Mouse (Mus musculus) liver, adult 2 months (tissue): Measurements from ENCODE around the gene Ccdc148.

Experiments used
- CTCF ChIP-seq: fragments of 200-500 bp; IDR thresholded peaks from 2 replicates; pipeline ENCODE4 v1.5.1; 2011; ENCODE audit warnings: low read depth, low read length, control low read depth
- POLR2A ChIP-seq: fragments of 200-500 bp; IDR thresholded peaks from 2 replicates; pipeline ENCODE4 v1.6.1; 2011; ENCODE audit warnings: low read length, control low read depth; ENCODE audit not compliant: insufficient read depth; ENCODE audit errors: extremely low read depth

- TF ChIP-seq CTCF, result no peak
- no peak for TF ChIP-seq POLR2A
Measured at GRCm38 (mm10) chr2:58844499-58844898, 316.0 kb downstream of the Ccdc148 start.
